In the genomic region with DNA sequence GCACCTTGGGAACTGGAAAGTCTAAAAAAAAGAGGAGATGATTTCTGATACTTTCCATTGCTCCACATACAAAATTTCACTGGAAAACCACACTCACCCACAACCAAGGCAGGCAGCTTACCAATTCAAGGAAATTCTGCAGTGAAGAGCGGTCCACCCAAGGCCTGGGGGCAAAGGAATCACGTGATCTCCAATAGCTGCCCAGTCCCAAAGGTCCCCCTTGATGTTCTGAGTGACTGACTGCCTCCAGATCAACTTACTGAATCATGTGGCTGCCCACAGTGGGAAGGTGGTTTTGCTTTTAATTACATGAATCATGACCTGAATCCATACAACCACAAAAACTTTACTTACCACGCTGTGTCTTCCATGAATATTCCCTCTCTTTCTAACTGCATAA, we compare ENCODE assay signal across 22 mouse cellular contexts. TPM values are rescaled to one million over a fixed set of nuclear protein-coding genes. Genes with fewer than 3 reads are reported as not detected.
A peak's percentile ranks its signal among the peaks of the same experiment; 100 is the strongest.
DNase-seq lines count a peak whose midpoint lies in the region; ATAC-seq and TF ChIP-seq lines count a peak whose summit lies in the region.
"Had no signal": no experiment of that assay in that cellular context is flagged by ENCODE, and none has a peak within 500 bp of the region (broad histone marks: within the 10 kb centered on the region; RNA-seq: fewer than 3 reads in every experiment).

No protein-coding gene starts in this region.

- H3K27me3 ChIP-seq in C2C12 (ENCODE audit: control insufficient read depth, insufficient read depth, insufficient read length) (no peaks in the 10 kb centered on the region), myocyte (ENCODE audit: control insufficient read depth, insufficient read depth, insufficient read length) (no peaks in the 10 kb centered on the region)
- no peaks in the 10 kb centered on the region for H3K27me3 ChIP-seq in hindbrain, postnatal 0 days (ENCODE audit: insufficient read depth, low read length)
- H3K27me3 ChIP-seq: embryonic facial prominence, embryonic 13.5 days; forebrain, embryonic 13.5 days; forebrain, embryonic 15.5 days had no signal

- WGBS in hindbrain, postnatal 0 days, result 87% methylated on average over 3 of the region's 3 CpGs

- intact Hi-C loops in gastrocnemius, postnatal 14 days (cut with DNase I; ENCODE audit: low total_unique reads), result no loop called here

- H3K36me3 ChIP-seq in C2C12 (ENCODE audit: control insufficient read depth, insufficient read depth) (peaks cover 97% of the 10 kb centered on the region), myocyte (ENCODE audit: control insufficient read depth, insufficient read depth) (peaks cover 91% of the 10 kb centered on the region)
- H3K36me3 ChIP-seq in hindbrain, postnatal 0 days (ENCODE audit: insufficient read depth, low read length), result peaks cover 63% of the 10 kb centered on the region

- H3K9me3 ChIP-seq in hindbrain, postnatal 0 days (ENCODE audit: low read length), result no peaks in the 10 kb centered on the region
- H3K9me3 ChIP-seq: embryonic facial prominence, embryonic 13.5 days; forebrain, embryonic 13.5 days; forebrain, embryonic 15.5 days had no signal

- H3K79me3 ChIP-seq in C2C12 (ENCODE audit: low read depth), result no peaks in the 10 kb centered on the region

- H3K27ac ChIP-seq in embryonic fibroblast, embryonic 13.5 days (ENCODE audit: insufficient read depth, low read length), result peak overlapping the region; percentile 41; the same call in 1 of the 2 replicates
- H3K27ac ChIP-seq in hindbrain, postnatal 0 days, result no peak overlapping the region
- H3K27ac ChIP-seq: embryonic facial prominence, embryonic 13.5 days; forebrain, embryonic 13.5 days; forebrain, embryonic 15.5 days had no signal

- TF ChIP-seq CTCF in C2C12 (IDR thresholded peaks at IDR 0.05; ENCODE audit: control insufficient read depth, insufficient read depth, insufficient read length), result no peak
- no peak for TF ChIP-seq CTCF in embryonic fibroblast, embryonic 13.5 days (IDR thresholded peaks at IDR 0.05; ENCODE audit: borderline replicate concordance, insufficient read depth, low read length)
- no peak for TF ChIP-seq CTCF in hindbrain, postnatal 0 days (IDR thresholded peaks at IDR 0.05; ENCODE audit: low read depth)

- H3K9ac ChIP-seq in hindbrain, postnatal 0 days (replicated peaks; ENCODE audit: low read length), result no peak overlapping the region
- H3K9ac ChIP-seq: embryonic facial prominence, embryonic 13.5 days; forebrain, embryonic 13.5 days; forebrain, embryonic 15.5 days; forebrain, postnatal 0 days had no signal

- H3ac ChIP-seq in C2C12 (ENCODE audit: control insufficient read depth, insufficient read length, low read depth) (no peak overlapping the region), myocyte (ENCODE audit: control insufficient read depth, insufficient read length) (no peak overlapping the region)

- peak; percentile 48 for DNase-seq in 3T3-L1 (ENCODE audit: low read depth, low spot score)
- DNase-seq in hindbrain, postnatal 0 days (ENCODE audit: low spot score), result no peak
- no peak for DNase-seq in urinary bladder, postnatal 4 days (ENCODE audit: low spot score in 2 of 2)
- no peak for DNase-seq in gastrocnemius, postnatal 14 days
- DNase-seq: adrenal gland, adult 8-10 months; adrenal gland, postnatal 14 days; adrenal gland, postnatal 36 days; B cell, adult 2 months; cerebellum, adult 11-12 months; cerebellum, adult 2 months; cerebellum, adult 9-10 months; cerebellum, postnatal 10 days; cerebellum, postnatal 25 days; forebrain, postnatal 0 days had no signal

- no peak overlapping the region for H3K4me3 ChIP-seq in C2C12 (ENCODE audit: insufficient read depth, poor library complexity, severe bottlenecking)
- no peak overlapping the region for H3K4me3 ChIP-seq in embryonic fibroblast, embryonic 13.5 days (ENCODE audit: insufficient read depth, low read length)
- H3K4me3 ChIP-seq in myocyte, result no peak overlapping the region
- H3K4me3 ChIP-seq in hindbrain, postnatal 0 days (ENCODE audit: low read length), result no peak overlapping the region
- H3K4me3 ChIP-seq: embryonic facial prominence, embryonic 13.5 days; erythroblast, embryonic 14.5 days; forebrain, embryonic 13.5 days; forebrain, embryonic 15.5 days had no signal

- no peak for TF ChIP-seq POLR2A in embryonic fibroblast, embryonic 13.5 days (IDR thresholded peaks at IDR 0.05; ENCODE audit: low read depth, low read length)
- TF ChIP-seq POLR2A in myocyte (IDR thresholded peaks at IDR 0.05; ENCODE audit: insufficient read length, low read depth), result no peak

- H3K79me2 ChIP-seq in C2C12 (ENCODE audit: control insufficient read depth, insufficient read depth) (no peaks in the 10 kb centered on the region), myocyte (ENCODE audit: control insufficient read depth, insufficient read depth) (no peaks in the 10 kb centered on the region)

- peak overlapping the region; percentile 21 for H3K4me2 ChIP-seq in myocyte (ENCODE audit: low read depth)
- H3K4me2 ChIP-seq in hindbrain, postnatal 0 days (ENCODE audit: low read depth, low read length), result no peak overlapping the region
- H3K4me2 ChIP-seq: embryonic facial prominence, embryonic 13.5 days; forebrain, embryonic 13.5 days; forebrain, embryonic 15.5 days had no signal

- no peak for ATAC-seq in hindbrain, postnatal 0 days
- ATAC-seq: activated CD4-positive, CD25-positive, alpha-beta regulatory T cell, adult 4 months; forebrain, embryonic 13.5 days; forebrain, embryonic 15.5 days; forebrain, postnatal 0 days had no signal

- no peaks in the 10 kb centered on the region for H3K4me1 ChIP-seq in embryonic fibroblast, embryonic 13.5 days (ENCODE audit: control insufficient read depth, insufficient read depth, low read length)
- H3K4me1 ChIP-seq in hindbrain, postnatal 0 days (ENCODE audit: insufficient read depth, low read length), result no peaks in the 10 kb centered on the region
- H3K4me1 ChIP-seq: embryonic facial prominence, embryonic 13.5 days; forebrain, embryonic 13.5 days; forebrain, embryonic 15.5 days had no signal

TF ChIP-seq in C2C12, 6 proteins besides CTCF, POLR2A, EP300 and RAD21:
- TF ChIP-seq USF1 (IDR thresholded peaks at IDR 0.05; ENCODE audit: low read depth) (peak; percentile 56), MYOG (IDR thresholded peaks at IDR 0.05; ENCODE audit: control insufficient read depth, extremely low read depth, insufficient read length) (no peak), MYOD1 (IDR thresholded peaks at IDR 0.05; ENCODE audit: control insufficient read depth, insufficient read length, low read depth) (no peak)

TF ChIP-seq in myocyte, 11 proteins besides CTCF, POLR2A, EP300 and RAD21:
- TF ChIP-seq SRF (IDR thresholded peaks at IDR 0.05; ENCODE audit: control insufficient read depth, insufficient read length, low read depth), result no peak
- peak; percentile 20 for TF ChIP-seq USF1 (IDR thresholded peaks at IDR 0.05; ENCODE audit: low read depth)

RNA-seq across cellular contexts. Expression of a gene that starts 27.4 kb away (rescaled TPM):
- polyA plus RNA-seq in C2C12 (2012; fragmentation: generic; extraction: Trizol) (9.8 TPM), myocyte (2012; fragmentation: generic; extraction: Trizol) (13.0 TPM)
- 70.3 and 71.4 TPM in 2 replicates for polyA plus RNA-seq in embryonic fibroblast, embryonic 13.5 days (2011; ENCODE audit: insufficient read length, low read depth, missing spikeins)
- total RNA-seq in hindbrain, postnatal 0 days (2014; rRNA removed), result 21.9 and 34.2 TPM in 2 replicates
- polyA plus RNA-seq in hindbrain, postnatal 0 days (2015; fragmentation: Nextera tagmentation; extraction: Ambion mirVana), result 67.3 and 67.7 TPM in 2 replicates
- total RNA-seq in gastrocnemius, postnatal 14 days (2021), result 10 to 100 TPM; 28.8 to 28.9 TPM

RNA-seq across cellular contexts. Expression of a gene that starts 27.6 kb away (rescaled TPM):
- 6.1 TPM for polyA plus RNA-seq in C2C12 (2012; fragmentation: generic; extraction: Trizol)
- 6.4 and 8.2 TPM in 2 replicates for polyA plus RNA-seq in embryonic fibroblast, embryonic 13.5 days (2011; ENCODE audit: insufficient read length, low read depth, missing spikeins)
- polyA plus RNA-seq in myocyte (2012; fragmentation: generic; extraction: Trizol), result 6.6 TPM
- total RNA-seq in hindbrain, postnatal 0 days (2014; rRNA removed), result 1.8 and 2.6 TPM in 2 replicates
- polyA plus RNA-seq in hindbrain, postnatal 0 days (2015; fragmentation: Nextera tagmentation; extraction: Ambion mirVana), result 6.4 and 7.2 TPM in 2 replicates
- total RNA-seq in gastrocnemius, postnatal 14 days (2021), result 1 to 10 TPM; 4.6 to 4.8 TPM

RNA-seq across cellular contexts. Expression of a gene that starts 32.8 kb away (rescaled TPM):
- polyA plus RNA-seq in C2C12 (2012; fragmentation: generic; extraction: Trizol) (12.5 TPM), myocyte (2012; fragmentation: generic; extraction: Trizol) (8.2 TPM)
- polyA plus RNA-seq in embryonic fibroblast, embryonic 13.5 days (2011; ENCODE audit: insufficient read length, low read depth, missing spikeins), result 72.6 and 83.5 TPM in 2 replicates
- 5.1 and 5.7 TPM in 2 replicates for total RNA-seq in hindbrain, postnatal 0 days (2014; rRNA removed)
- polyA plus RNA-seq in hindbrain, postnatal 0 days (2015; fragmentation: Nextera tagmentation; extraction: Ambion mirVana), result 15.0 and 16.3 TPM in 2 replicates
- total RNA-seq in gastrocnemius, postnatal 14 days (2021), result 10 to 100 TPM; 38.4 to 54.9 TPM
